ENCODE assay signal across 20 mouse cellular contexts in the genomic region with DNA sequence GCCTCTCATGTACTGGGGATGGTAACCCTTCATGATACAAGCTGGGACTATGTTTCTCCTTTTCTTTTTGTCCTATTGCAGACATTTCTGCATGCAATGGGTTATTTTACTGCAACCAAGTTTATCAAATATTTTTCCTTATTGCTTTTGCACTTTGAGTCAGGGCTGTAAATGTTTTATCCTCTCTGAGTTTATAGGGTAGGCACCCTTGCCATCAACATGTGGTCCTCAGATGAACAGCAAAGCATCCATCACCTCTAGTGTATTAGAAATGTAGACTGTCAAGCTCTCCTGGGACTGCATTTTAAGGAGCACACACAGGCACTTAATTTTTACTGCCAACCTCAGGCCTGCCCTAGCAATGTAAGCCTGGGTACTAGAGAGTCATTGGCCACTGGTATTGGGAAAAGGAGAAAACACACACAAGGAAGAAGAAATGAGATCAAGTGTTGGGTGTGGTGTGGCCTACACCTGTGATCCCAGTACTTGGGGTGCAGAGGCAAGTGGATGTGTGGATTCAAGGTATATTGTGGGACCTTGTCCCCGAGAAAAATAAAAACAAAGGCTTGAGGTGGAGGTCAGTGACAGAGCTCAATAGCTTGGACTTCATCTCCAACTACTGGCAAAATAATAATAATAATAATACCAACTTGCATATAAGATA.
"Had no signal": no experiment of that assay in that cellular context is flagged by ENCODE, and none has a peak within 500 bp of the region (broad histone marks: within the 10 kb centered on the region; RNA-seq: fewer than 3 reads in every experiment).

No protein-coding gene starts in this region.

- ATAC-seq: midbrain, embryonic 16.5 days had no signal

- H3K9ac ChIP-seq: lung, embryonic 14.5 days; midbrain, embryonic 12.5 days; neural tube, embryonic 13.5 days; neural tube, embryonic 15.5 days; stomach, embryonic 15.5 days had no signal

- H3K4me3 ChIP-seq: midbrain, embryonic 10.5 days; midbrain, embryonic 12.5 days; myocyte; neural tube, embryonic 13.5 days; neural tube, embryonic 15.5 days; stomach, embryonic 15.5 days had no signal

- DNase-seq: lung, adult 18-20 months; lung, embryonic 14.5 days; lung, postnatal 10 days; lung, postnatal 4 days; midbrain, embryonic 14.5 days; retina, postnatal 1 day; right cerebral cortex, adult 18-20 months; right cerebral cortex, postnatal 25 days; right cerebral cortex, postnatal 4 days; thymus, adult 2 months; thymus, postnatal 25 days; thymus, postnatal 4 days had no signal

- H3K4me1 ChIP-seq: midbrain, embryonic 10.5 days; midbrain, embryonic 12.5 days; neural tube, embryonic 13.5 days; neural tube, embryonic 15.5 days; stomach, embryonic 15.5 days had no signal

- H3K36me3 ChIP-seq: midbrain, embryonic 10.5 days; midbrain, embryonic 12.5 days; neural tube, embryonic 13.5 days; neural tube, embryonic 15.5 days; stomach, embryonic 15.5 days had no signal

- H3K27ac ChIP-seq: midbrain, embryonic 10.5 days; midbrain, embryonic 12.5 days; neural tube, embryonic 13.5 days; neural tube, embryonic 15.5 days; stomach, embryonic 15.5 days; stomach, postnatal 0 days had no signal

- H3K4me2 ChIP-seq: lung, embryonic 14.5 days; midbrain, embryonic 12.5 days; neural tube, embryonic 13.5 days; neural tube, embryonic 15.5 days; stomach, embryonic 15.5 days had no signal

- H3K27me3 ChIP-seq: midbrain, embryonic 12.5 days; neural tube, embryonic 13.5 days; neural tube, embryonic 15.5 days; stomach, embryonic 15.5 days had no signal

- H3K9me3 ChIP-seq: midbrain, embryonic 10.5 days; midbrain, embryonic 12.5 days; neural tube, embryonic 13.5 days; neural tube, embryonic 15.5 days; stomach, embryonic 15.5 days had no signal
